Mouse (Mus musculus) E14TG2a.4 (cell line): Measurements from ENCODE around the gene Ip6k3.

Source experiments
- H3K27me3 ChIP-seq: 2 replicates; pipeline ENCODE4 v1.6.1; 2014; ENCODE audit warnings: low read length, control low read depth; ENCODE audit not compliant: insufficient read depth
- H3K36me3 ChIP-seq: 2 replicates; pipeline ENCODE4 v1.6.1; 2014; ENCODE audit warnings: low read length, control low read depth; ENCODE audit not compliant: insufficient read depth
- H3K4me1 ChIP-seq: replicated peaks from 2 replicates; pipeline ENCODE4 v1.6.1; 2014; ENCODE audit warnings: low read depth, low read length, control low read depth
- H3K4me3 ChIP-seq: replicated peaks from 2 replicates; pipeline ENCODE4 v1.5.1; 2014; ENCODE audit warnings: mild to moderate bottlenecking, low read length
- H3K9me3 ChIP-seq: 2 replicates; pipeline ENCODE4 v1.6.1; 2014; ENCODE audit warnings: low read length, control low read depth
- CTCF ChIP-seq: conservative IDR thresholded peaks from 2 replicates; pipeline ENCODE4 v1.5.1; 2014; ENCODE audit warnings: low read length
- NANOG ChIP-seq: IDR thresholded peaks from 2 replicates; pipeline ENCODE4 v1.6.1; 2014; ENCODE audit warnings: borderline replicate concordance, low read length, mixed read lengths
- POU5F1 ChIP-seq: IDR thresholded peaks from 2 replicates; pipeline ENCODE4 v1.6.1; 2014; ENCODE audit warnings: low read length, borderline replicate concordance

Gene Ip6k3

DNA sequence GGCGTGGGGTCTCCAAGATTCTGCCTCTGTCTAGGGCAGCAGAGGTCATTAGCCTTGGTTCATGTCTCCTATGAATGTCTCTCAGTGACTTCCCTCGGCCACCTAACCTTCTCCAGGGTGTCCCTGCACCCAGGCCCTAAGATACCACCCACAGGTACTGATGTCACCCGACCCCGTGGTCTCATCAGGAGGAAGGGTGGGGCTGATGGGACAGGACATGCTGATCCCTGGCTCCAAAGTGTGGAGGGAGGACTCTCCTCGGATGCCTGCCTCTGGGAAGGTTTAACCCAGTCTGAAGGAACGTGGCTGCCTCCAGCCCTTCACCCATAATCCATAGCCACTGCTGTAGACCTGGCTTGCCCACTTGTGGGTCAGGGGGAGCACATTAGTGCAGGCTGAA is 694 bp downstream of the Ip6k3 start:
- Histone ChIP-seq H3K36me3 (no peaks in the 10 kb centered on the region), H3K4me1 (peaks cover 8% of the 10 kb centered on the region), H3K27me3 (peaks cover 3% of the 10 kb centered on the region; the same call in 1 of the 2 replicates), H3K4me3 (no peak overlapping the region), H3K9me3 (no peaks in the 10 kb centered on the region)
- TF ChIP-seq POU5F1 (no peak), NANOG (no peak), CTCF (no peak)

DNA sequence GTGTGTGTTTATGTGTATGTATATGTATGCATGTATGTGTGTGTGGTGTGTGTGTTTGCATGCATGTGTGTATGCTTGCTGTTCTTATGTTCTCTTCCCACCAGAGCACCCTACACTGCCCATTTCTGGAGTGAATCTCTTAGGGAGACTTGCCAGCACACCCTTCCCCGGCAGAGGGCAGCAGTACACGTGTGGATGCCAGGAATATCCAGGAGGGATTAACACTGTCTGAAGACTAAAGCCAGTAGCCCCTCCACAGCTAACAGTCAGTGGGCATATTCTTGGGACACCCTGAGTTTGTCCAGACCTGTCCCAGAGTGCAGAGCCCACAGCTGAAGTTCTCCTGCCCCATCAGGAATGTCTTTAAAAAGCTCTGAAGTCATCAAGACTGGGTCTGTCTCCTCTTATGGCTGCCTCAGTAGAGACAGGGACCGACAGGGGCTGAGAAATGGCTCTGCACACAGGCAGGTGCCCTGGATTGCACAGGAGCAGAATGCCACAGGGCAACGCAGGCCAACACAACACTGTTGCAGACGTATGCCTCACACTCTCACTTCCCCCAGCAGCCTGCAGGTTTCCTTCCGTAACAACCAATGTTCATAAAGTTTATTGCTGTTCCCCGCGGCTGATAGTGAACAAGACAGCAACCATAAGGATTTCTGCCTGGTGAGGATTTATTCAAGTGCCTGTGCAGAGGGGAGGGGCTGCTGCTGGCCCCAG is 2.4 kb downstream of the Ip6k3 start:
- TF ChIP-seq NANOG (no peak), CTCF (peak; percentile 37)
- Histone ChIP-seq H3K4me1 (peaks cover 8% of the 10 kb centered on the region), H3K27me3 (peaks cover 8% of the 10 kb centered on the region; the same call in 1 of the 2 replicates)

DNA sequence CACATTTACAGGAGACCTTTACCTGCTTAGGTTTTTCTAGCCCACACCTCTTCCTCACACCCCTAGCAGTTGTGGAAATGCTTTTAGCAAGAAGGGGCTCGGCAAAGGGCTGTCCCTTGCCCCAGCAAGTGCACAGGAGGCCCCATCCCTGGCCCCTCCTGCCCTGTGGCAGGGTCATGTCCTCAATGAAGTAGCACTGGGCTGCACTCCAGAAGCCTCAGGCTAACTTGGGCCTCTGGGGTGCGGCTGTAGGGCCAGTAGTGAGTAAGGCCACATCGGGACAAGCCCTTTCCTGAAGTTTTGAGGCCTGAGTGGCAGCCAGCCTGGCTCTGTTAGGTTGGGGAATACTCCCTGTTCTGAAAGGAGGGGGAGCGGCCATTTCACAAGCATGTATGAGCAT is 6.7 kb downstream of the Ip6k3 start:
- TF ChIP-seq CTCF (no peak), NANOG (no peak), POU5F1 (no peak)

More for the DNA sequence above, 2.4 kb downstream of the Ip6k3 start:
- Histone ChIP-seq H3K9me3 (no peaks in the 10 kb centered on the region), H3K36me3 (no peaks in the 10 kb centered on the region), H3K4me3 (no peak overlapping the region)

DNA sequence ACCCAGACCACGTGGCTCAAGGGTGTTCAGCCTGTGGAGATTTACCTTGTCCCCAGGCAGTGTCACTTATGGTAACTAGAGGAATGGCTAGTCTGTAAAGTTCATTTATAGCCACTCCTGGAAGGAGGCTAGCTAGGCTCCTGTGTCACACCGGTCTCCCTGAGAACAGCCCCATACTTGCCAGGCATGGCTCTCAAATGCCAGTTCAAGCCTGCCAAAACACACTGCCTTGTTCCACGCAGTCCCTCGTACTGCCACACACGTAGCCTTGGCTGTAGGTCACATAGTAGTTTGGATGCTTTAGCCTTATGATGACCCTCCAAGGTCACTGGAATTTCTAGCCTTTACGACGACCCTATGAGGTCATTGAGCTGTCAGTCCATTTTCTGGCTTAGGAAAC is 8.4 kb downstream of the Ip6k3 start:
- Histone ChIP-seq H3K9me3 (no peaks in the 10 kb centered on the region), H3K4me1 (peaks cover 15% of the 10 kb centered on the region), H3K27me3 (peaks cover 20% of the 10 kb centered on the region), H3K4me3 (no peak overlapping the region), H3K36me3 (no peaks in the 10 kb centered on the region)
- TF ChIP-seq NANOG: no peak
- TF ChIP-seq POU5F1: no peak
- no peak for TF ChIP-seq CTCF

More for the DNA sequence above, 6.7 kb downstream of the Ip6k3 start:
- Histone ChIP-seq H3K36me3 (no peaks in the 10 kb centered on the region), H3K27me3 (peaks cover 5% of the 10 kb centered on the region; the same call in 1 of the 2 replicates), H3K4me1 (peaks cover 8% of the 10 kb centered on the region), H3K9me3 (no peaks in the 10 kb centered on the region), H3K4me3 (no peak overlapping the region)

DNA sequence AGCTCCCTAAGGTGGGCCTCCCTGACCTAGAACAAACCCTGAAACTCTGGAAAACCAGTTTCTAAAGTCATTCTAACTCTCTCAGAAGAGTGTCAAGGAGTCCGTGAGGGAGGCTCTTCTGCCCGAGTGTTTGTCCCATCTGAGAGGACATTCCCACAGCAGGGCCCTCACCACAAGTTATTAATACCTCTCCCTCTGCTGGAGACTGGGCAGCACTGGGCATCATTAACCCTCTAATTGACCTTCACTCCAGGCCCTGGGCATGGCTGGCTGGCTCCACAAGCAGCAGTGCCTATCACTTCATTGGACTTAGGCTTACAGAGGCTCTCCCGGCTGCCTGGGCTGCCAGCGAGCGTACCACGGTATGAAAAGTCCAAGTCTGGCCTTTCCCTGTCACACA is 9.2 kb downstream of the Ip6k3 start:
- TF ChIP-seq POU5F1: no peak
- Histone ChIP-seq H3K27me3 (peaks cover 27% of the 10 kb centered on the region), H3K9me3 (no peaks in the 10 kb centered on the region), H3K4me3 (no peak overlapping the region), H3K36me3 (no peaks in the 10 kb centered on the region), H3K4me1 (peaks cover 16% of the 10 kb centered on the region)

DNA sequence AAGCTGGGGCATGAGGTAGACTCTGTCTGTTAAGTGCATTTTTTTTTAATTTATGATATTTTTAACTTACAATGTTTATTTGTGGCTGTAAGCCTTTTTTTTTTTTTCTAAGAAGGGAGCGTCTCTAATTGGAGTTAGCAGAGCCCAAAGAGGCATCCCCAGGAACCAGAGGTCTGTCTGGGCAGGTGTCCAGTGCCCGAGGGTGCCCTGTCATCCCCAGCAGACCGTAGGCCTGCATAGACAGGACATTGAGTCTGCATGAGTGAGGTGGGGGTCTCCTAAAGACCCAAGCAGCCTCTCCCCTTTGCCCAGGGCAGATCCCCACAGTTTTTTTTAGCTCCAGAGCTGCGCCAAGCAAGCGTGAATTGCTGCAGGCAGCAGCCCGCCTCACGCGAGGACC is 11.8 kb downstream of the Ip6k3 start:
- TF ChIP-seq CTCF (no peak), POU5F1 (no peak), NANOG (no peak)
- Histone ChIP-seq H3K9me3 (no peaks in the 10 kb centered on the region), H3K36me3 (no peaks in the 10 kb centered on the region), H3K4me3 (no peak overlapping the region), H3K4me1 (peaks cover 23% of the 10 kb centered on the region), H3K27me3 (peaks cover 35% of the 10 kb centered on the region)

DNA sequence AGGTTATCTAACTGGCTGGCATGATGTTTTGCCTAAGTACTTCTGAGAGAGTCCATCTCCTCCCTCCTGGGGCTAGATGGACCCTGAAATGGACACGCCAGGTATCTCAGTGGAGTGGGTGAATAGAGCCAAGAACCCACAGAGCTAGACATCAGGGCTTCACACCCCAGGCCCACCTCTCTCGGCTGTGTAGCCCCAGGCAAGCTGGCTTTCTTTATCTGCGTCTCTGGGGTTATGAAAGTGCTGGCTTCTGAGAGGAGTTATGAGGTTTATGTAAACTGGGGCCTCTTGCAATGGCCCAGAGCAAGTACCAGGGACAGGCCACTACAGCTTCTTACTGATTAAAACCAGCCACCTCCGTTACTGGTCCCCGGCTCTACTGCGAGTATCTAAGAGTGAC is 12.7 kb downstream of the Ip6k3 start:
- TF ChIP-seq NANOG (no peak), POU5F1 (no peak), CTCF (no peak)
- peaks cover 23% of the 10 kb centered on the region for H3K4me1 ChIP-seq
- H3K9me3 ChIP-seq: no peaks in the 10 kb centered on the region
- H3K4me3 ChIP-seq: no peak overlapping the region
- H3K36me3 ChIP-seq: no peaks in the 10 kb centered on the region
- H3K27me3 ChIP-seq: peaks cover 37% of the 10 kb centered on the region

DNA sequence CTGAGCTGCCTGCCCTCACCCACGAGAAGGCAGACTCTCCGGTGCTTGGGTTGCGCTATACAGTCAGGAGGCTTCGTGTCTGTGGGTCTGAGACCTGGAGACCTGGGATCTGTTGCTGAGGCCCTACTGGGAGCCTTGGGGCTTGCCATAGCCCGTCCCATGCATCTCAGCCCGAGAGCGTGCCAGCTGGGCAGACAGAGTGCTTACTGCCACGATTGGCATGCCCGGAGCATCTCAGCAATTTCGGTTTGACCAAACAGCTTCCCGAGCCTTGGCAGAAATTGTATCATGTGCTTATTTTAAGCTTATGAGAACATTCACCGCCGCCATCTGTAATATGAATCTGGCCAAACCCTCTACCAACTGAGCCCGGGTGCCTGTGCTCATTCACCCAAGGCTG is 13.3 kb downstream of the Ip6k3 start:
- H3K36me3 ChIP-seq: no peaks in the 10 kb centered on the region
- H3K4me3 ChIP-seq: no peak overlapping the region
- peaks cover 23% of the 10 kb centered on the region for H3K4me1 ChIP-seq
- no peak for TF ChIP-seq POU5F1
- no peak for TF ChIP-seq NANOG
- no peak for TF ChIP-seq CTCF
- H3K9me3 ChIP-seq: no peaks in the 10 kb centered on the region
- H3K27me3 ChIP-seq: peaks cover 41% of the 10 kb centered on the region

DNA sequence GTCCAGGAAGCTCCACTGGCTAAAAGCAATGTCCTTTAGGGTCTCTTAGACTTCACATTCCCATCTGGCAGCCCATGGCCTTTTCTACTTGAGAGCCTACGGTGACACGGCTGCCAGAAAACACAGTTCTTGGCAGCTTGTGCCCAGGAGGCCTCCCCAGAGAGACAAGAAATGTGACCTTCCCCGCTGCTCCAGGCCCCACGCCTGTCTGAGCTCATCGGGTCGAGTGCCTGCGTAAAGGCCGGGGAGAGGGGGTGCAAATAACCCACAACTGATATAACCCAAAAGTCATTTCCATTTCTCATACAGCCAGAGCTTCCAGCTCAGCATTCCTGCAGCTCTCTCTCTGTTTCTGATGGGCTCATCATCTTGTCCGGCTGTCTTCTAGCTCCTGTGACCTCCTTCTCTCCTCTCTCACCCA is 13.8 kb downstream of the Ip6k3 start:
- Histone ChIP-seq H3K4me3 (no peak overlapping the region), H3K36me3 (no peaks in the 10 kb centered on the region), H3K27me3 (peaks cover 42% of the 10 kb centered on the region), H3K4me1 (peaks cover 27% of the 10 kb centered on the region), H3K9me3 (no peaks in the 10 kb centered on the region)
- TF ChIP-seq CTCF (no peak), NANOG (no peak), POU5F1 (no peak)
